Mouse (Mus musculus): Measurements from ENCODE around the gene Rbm48. TPM values are rescaled to one million over a fixed set of nuclear protein-coding genes. Genes with fewer than 3 reads are reported as not detected.

Gene Rbm48
- total and polyA plus RNA-seq, 3 experiments, result 2.8 to 9.4 (median 8.8) TPM

GRCm38 (mm10) chr5:3551481-3551880, 44.9 kb downstream of the Rbm48 start:
- DNase-seq, result no peak

GRCm38 (mm10) chr5:3546226-3546625, 50.2 kb downstream of the Rbm48 start:
- no peak for DNase-seq

DNA sequence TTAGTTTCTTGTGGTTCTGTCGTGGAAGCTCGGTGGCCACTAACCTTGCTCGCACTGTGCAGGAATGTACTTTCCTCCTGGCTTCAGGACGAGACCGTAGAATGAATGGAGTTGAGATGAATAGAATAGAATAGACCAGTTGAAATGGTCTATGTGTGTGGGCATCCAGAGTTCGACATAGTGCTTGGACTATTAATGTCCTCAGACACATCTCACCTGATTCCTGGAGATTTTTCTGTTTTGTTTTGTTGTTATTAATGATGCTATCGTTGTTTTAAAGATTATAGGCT, 52.0 kb downstream of the Rbm48 start:
- DNase-seq, result no peak

- peak; percentile 97 for DNase-seq
Measured at GRCm38 (mm10) chr5:3543629-3544479, 52.5 kb downstream of the Rbm48 start, which contains the start of gene Fam133b. Gene Fam133b (plus strand): TSS chr5:3543833.

- no peak for DNase-seq
Measured at GRCm38 (mm10) chr5:3541871-3542270, 54.5 kb downstream of the Rbm48 start.

DNA sequence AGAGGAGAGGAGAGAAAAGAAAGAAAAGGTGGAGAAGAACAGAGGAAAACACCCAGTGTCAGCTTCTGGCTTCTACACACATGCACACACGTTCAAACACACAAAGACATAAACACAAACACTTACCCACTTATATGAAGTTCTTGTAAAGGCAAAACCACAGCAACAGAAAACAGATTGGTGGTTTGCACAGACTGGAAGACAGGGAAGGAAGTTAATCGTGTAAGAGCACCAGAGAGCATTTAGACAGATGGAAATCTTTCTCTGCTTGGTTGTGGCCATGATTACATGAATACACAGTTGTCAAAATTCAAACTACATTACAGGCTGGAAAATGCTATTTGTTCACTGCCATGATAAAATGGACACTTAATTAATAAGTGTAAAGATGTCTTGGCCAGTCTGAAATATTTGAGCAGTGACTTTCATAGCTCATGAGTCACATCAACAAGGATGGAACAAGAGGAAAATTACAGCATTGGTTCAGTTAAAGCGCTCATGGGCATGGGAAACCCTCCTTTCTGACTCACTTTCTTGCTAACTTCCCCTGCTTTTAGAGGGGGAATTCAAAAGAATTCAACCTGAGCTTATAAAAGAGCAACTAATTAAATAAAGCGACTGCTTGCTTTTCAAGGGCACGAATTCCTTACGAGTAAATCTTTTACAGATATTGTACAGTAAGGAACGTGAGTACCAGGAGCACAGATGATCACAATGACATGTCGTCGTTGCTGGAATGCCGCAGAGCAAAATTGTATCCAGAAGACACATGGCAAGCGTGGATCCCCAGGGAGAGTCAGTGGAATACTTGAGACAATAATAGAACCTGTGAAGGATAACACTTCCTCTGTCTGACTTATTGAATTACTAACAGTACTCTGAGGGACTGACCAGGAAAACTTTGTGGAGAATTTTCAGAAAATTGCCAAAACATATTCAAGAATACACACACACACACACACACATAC, 57.6 kb downstream of the Rbm48 start:
- DNase-seq, result no peak

DNA sequence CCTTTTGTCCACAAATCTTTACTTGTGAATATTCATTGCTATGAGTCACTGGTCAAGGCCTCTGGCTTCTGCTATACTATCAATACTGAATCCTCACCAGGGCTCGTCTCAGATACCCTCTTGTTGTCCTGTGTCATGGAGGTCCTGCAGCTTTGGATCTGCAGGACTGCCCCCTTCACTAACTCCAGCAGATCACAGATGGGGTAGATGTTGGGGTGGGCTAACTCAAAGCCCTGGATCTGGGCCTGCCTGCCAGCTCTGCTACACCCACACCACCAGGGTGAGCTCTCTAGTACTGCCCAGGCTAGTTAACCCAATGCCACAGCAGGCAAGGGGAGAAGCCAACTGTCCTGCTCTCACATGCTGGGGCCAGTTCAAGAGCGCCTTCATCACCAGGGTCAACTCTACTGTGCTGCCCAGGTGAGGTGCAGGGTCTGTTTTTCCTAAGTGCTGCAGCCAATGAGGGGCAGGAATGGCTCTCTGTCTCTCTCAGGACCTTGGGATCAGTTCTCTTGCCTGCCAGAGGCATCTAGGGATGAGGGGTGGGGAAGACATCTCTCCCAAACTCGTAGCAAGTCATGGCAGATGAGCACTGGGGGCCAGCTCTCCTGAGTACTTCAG, 59.7 kb downstream of the Rbm48 start:
- no peak for DNase-seq

Other genes with a start within 250 kb of the Rbm48 start
- gene Fam133b, start 52.8 kb downstream of the Rbm48 start, total RNA-seq (2021), result 10 to 100 TPM; 26.7 to 31.9 TPM
- gene Fam133b, start 52.8 kb downstream of the Rbm48 start, polyA plus RNA-seq (2012; rRNA removed), result 2.9 and 3.5 TPM in 2 replicates
- 1 to 10 TPM; 1.5 to 2.9 TPM for gene 1700109H08Rik, start 25.0 kb downstream of the Rbm48 start, total RNA-seq (2021)
- gene 1700109H08Rik, start 25.0 kb downstream of the Rbm48 start, polyA plus RNA-seq (2012; rRNA removed), result 1.2 and 1.9 TPM in 2 replicates
- 10 to 100 TPM; 20.9 to 43.1 TPM for gene Pex1, start 519 bp downstream of the Rbm48 start, total RNA-seq (2021)
- gene Pex1, start 519 bp downstream of the Rbm48 start, polyA plus RNA-seq (2012; rRNA removed), result 6.0 and 8.9 TPM in 2 replicates
- gene Tmbim7, start 54.6 kb upstream of the Rbm48 start, total RNA-seq (2021), result not detected
- gene Tmbim7, start 54.6 kb upstream of the Rbm48 start, polyA plus RNA-seq (2012; rRNA removed), result not detected in 2 replicates
- gene Gatad1, start 60.6 kb upstream of the Rbm48 start, total RNA-seq (2021), result 100 to 1,000 TPM; 161 to 197 TPM
- gene Gatad1, start 60.6 kb upstream of the Rbm48 start, polyA plus RNA-seq (2012; rRNA removed), result 93.7 and 114 TPM in 2 replicates
- gene Ankib1, start 206.3 kb upstream of the Rbm48 start, total RNA-seq (2021), result 10 to 100 TPM; 58.5 to 90.4 TPM
- 6.9 and 10.5 TPM in 2 replicates for gene Ankib1, start 206.3 kb upstream of the Rbm48 start, polyA plus RNA-seq (2012; rRNA removed)
- 10 to 100 TPM; 41.9 to 55.7 TPM for gene Krit1, start 206.6 kb upstream of the Rbm48 start, total RNA-seq (2021)
- gene Krit1, start 206.6 kb upstream of the Rbm48 start, polyA plus RNA-seq (2012; rRNA removed), result 2.7 and 3.2 TPM in 2 replicates
- under 1 TPM; 0.17 to 0.20 TPM for gene Lrrd1, start 248.6 kb upstream of the Rbm48 start, total RNA-seq (2021)
- 0.21 and 0.39 TPM in 2 replicates for gene Lrrd1, start 248.6 kb upstream of the Rbm48 start, polyA plus RNA-seq (2012; rRNA removed)

All from adrenal gland, adult 2 months (tissue).